Mouse (Mus musculus) lung, postnatal 0 days (tissue): ENCODE measurements around the gene Setd5.

Experiments used
- CTCF ChIP-seq: IDR thresholded peaks from 2 replicates; pipeline ENCODE4 v1.5.1; 2016; ENCODE audit warnings: antibody characterized with exemption, mild to moderate bottlenecking
- EP300 ChIP-seq: IDR thresholded peaks from 2 replicates; pipeline ENCODE4 v1.6.1; 2016; ENCODE audit warnings: antibody characterized with exemption, mild to moderate bottlenecking, control low read depth

DNA sequence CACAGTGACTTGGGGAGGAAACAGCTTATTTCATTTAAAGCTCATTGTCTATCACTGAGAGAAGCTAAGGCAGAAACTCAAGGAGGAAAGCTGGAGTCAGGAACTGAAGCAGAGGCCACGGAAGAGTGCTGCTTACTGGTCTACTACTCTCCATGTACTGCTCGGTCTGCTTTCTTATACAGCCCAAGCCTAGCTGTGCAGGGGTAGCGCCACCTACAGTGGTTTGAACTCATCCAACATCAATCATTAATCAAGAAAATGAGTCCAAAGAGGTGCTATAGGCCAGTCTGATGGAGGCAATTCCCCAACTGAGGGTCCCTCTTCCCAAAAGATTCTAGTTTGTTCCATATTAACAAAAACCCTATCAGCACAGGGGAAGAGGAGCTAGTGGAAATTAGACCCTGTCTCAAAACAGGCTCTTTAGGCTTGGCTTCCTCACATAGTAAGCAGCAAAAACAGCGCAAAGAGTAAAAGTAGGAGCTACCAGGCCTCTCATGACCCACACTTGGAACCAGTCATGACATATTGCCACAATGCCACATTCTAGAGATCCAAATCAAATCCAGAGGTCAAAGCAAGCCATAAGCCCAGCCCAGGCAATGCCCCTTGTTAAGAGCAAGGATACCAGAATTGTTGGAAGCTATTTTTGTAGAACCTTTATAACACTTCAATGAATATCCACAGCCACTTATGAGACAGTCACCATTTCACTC is 40.5 kb upstream of the Setd5 start:
- peak; percentile 33 for TF ChIP-seq CTCF
- no peak for TF ChIP-seq EP300
